Mouse (Mus musculus) forebrain, embryonic 16.5 days (tissue): ENCODE results near the gene Cd5. TPM values are rescaled to one million over a fixed set of nuclear protein-coding genes. Genes with fewer than 3 reads are reported as not detected.
A peak's percentile ranks its signal among the peaks of the same experiment; 100 is the strongest.

Experiments
- ATAC-seq: fragments of 200-750 bp; cut with Nextera tagmentation; 2 replicates; pipeline ENCODE4 v1.8.0; 2017; ENCODE audit warnings: mild to moderate bottlenecking, moderate library complexity
- H3K27ac ChIP-seq: fragments of 300-500 bp; sonication (generic); 2 replicates; pipeline ENCODE4 v1.5.1; 2014; ENCODE audit warnings: low read length, control low read depth
- H3K27me3 ChIP-seq: fragments of 300-500 bp; sonication (generic); replicated peaks from 2 replicates; pipeline ENCODE4 v1.6.1; 2014; ENCODE audit warnings: low read length; ENCODE audit not compliant: control insufficient read depth, insufficient read depth
- H3K36me3 ChIP-seq: fragments of 300-500 bp; sonication (generic); 2 replicates; pipeline ENCODE4 v1.6.1; 2014; ENCODE audit not compliant: control insufficient read depth, insufficient read depth
- H3K4me1 ChIP-seq: fragments of 300-500 bp; sonication (generic); replicated peaks from 2 replicates; pipeline ENCODE4 v1.6.1; 2014; ENCODE audit warnings: low read length; ENCODE audit not compliant: control insufficient read depth, insufficient read depth
- H3K4me2 ChIP-seq: fragments of 300-500 bp; sonication (generic); 2 replicates; pipeline ENCODE4 v1.6.1; 2014; ENCODE audit warnings: mild to moderate bottlenecking, low read length, control low read depth
- H3K4me3 ChIP-seq: fragments of 300-500 bp; sonication (generic); replicated peaks from 2 replicates; pipeline ENCODE4 v1.5.1; 2014; ENCODE audit warnings: mild to moderate bottlenecking, low read length, control low read depth
- H3K9ac ChIP-seq: fragments of 300-500 bp; sonication (generic); replicated peaks from 2 replicates; pipeline ENCODE4 v1.6.1; 2014; ENCODE audit warnings: low read depth, low read length, control low read depth
- H3K9me3 ChIP-seq: fragments of 300-500 bp; sonication (generic); 2 replicates; pipeline ENCODE4 v1.6.1; 2016; ENCODE audit warnings: low read length; ENCODE audit not compliant: control insufficient read depth
- WGBS: fragments of 180-500 bp; shearing (Covaris S2); extraction: QIAGEN DNeasy Blood & Tissue Kit; methylation state at CpG from one replicate; pipeline ENCODE4 v1.1.7; 2014; 5-methylcytosine and 5-hydroxymethylcytosine counted together
- polyA plus RNA-seq: library from polyadenylated mRNA; unstranded; fragments of >200 nt; fragmentation: Nextera tagmentation; extraction: Ambion mirVana; gene quantifications from 2 replicates; pipeline ENCODE4 v1.2.1, GENCODE M21; 2015

Cd5 gene
- 0.06 and 0.10 TPM in 2 replicates for polyA plus RNA-seq

DNA sequence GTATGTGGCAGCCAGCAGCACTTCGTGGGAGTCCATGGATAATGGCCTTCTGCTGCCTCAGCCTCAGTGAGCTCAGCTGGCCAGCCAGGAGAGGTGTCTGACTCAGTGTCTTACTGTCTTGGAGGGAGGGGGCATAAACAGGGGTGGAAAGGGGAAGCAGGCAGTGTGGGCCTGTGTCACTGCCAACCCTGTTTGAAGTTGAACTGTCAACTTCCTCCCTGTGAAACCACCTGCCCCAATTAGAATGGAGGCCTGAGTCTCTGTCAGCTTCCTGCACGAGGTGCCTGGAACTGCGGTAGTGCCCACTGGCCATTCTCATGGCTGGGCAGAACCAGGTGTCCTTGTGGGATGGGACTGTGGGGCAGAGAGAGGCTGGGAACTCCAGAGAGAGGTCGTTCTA lies at the start of gene Cd5:
TSS of gene Cd5 (minus strand) at position 192 of the 400 bp plus-strand sequence.
- H3K4me2 ChIP-seq = no peak within 1 kb of the TSS
- H3K27ac ChIP-seq = no peak within 1 kb of the TSS
- H3K27me3 ChIP-seq = no peaks in the 10 kb centered on the region
- no peak for ATAC-seq
- H3K9me3 ChIP-seq = no peaks in the 10 kb centered on the region
- H3K4me3 ChIP-seq = no peak within 1 kb of the TSS
- no peak within 1 kb of the TSS for H3K9ac ChIP-seq
- no peaks in the 10 kb centered on the region for H3K36me3 ChIP-seq
- 61% methylated on average over 4 of the region's 4 CpGs for WGBS
- H3K4me1 ChIP-seq = no peaks in the 10 kb centered on the region

DNA sequence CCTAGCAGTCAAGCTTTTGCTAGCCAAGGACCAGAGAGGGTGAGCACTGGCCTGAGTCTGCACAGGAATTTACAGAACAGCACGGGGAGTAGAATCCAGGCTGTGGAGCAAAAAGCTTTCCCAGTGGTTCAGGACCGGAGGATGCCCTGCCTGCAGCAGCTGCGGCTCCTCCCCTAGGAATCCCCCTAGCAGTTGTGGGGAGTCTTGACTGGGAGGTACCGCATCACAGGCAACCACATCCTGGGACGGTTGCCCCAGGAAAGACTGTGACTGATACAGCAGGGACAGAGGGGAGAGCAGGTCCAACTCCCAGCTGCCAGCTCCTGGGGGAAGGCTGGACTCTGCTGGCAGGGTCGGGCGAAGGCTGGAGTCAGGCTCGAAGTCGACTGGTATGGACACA lies 49.4 kb upstream of the Cd5 start:
- H3K36me3 ChIP-seq = no peaks in the 10 kb centered on the region
- H3K4me3 ChIP-seq = no peak overlapping the region
- H3K9ac ChIP-seq = no peak overlapping the region
- no peak overlapping the region for H3K27ac ChIP-seq
- peaks cover 10% of the 10 kb centered on the region; the same call in 1 of the 2 replicates for H3K4me1 ChIP-seq
- no peak overlapping the region for H3K4me2 ChIP-seq
- WGBS = 79% methylated on average over 9 of the region's 9 CpGs
- H3K27me3 ChIP-seq = no peaks in the 10 kb centered on the region
- H3K9me3 ChIP-seq = no peaks in the 10 kb centered on the region
- no peak for ATAC-seq

DNA sequence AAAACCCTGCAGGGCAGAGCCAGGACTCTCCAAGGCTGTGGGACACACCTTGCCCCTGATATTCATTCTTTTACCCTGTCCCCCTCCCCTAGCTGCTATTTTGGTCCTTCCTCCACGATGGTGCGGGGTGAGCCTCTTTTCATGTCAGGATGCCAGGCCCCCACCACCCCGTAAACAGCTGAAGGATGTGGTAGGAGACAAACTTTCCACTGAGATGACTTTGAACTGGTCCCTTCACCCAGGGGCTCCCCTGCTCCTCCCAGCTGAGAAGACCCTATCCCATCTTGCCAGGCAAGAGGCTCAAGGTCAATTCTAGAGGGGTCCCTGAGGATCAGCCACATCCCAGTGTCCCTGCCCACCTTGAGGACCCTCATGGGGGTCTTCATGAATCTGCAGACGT lies 48.6 kb upstream of the Cd5 start:
- no peaks in the 10 kb centered on the region for H3K27me3 ChIP-seq
- no peaks in the 10 kb centered on the region for H3K36me3 ChIP-seq
- no peak overlapping the region for H3K27ac ChIP-seq
- ATAC-seq = no peak
- H3K9ac ChIP-seq = no peak overlapping the region
- no peaks in the 10 kb centered on the region for H3K9me3 ChIP-seq
- H3K4me1 ChIP-seq = peaks cover 10% of the 10 kb centered on the region; the same call in 1 of the 2 replicates
- H3K4me2 ChIP-seq = no peak overlapping the region
- WGBS = 85% methylated on average over 4 of the region's 4 CpGs
- H3K4me3 ChIP-seq = no peak overlapping the region

DNA sequence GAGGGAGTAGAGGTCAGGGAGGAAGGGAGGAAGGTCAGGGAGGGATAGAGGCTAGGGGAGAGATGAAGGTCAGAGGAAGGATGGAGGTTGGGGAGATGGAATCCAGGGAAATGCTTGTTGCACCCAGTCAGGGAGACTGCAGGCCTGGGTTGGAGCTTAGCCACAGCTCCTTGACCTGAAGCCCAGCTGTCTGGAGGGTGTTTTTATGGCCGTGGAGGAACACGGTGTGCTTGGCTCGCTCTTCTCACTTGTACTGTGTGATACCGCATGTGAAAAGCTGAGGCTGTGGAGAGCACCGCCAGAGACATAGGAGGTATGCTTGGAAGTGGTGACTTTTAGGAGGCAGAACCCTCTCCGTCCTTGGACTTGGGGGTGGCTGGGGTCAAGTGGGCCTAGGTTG lies 48.0 kb upstream of the Cd5 start:
- H3K9me3 ChIP-seq = no peaks in the 10 kb centered on the region
- H3K4me2 ChIP-seq = no peak overlapping the region
- peaks cover 10% of the 10 kb centered on the region; the same call in 1 of the 2 replicates for H3K4me1 ChIP-seq
- no peaks in the 10 kb centered on the region for H3K36me3 ChIP-seq
- H3K9ac ChIP-seq = no peak overlapping the region
- no peak overlapping the region for H3K27ac ChIP-seq
- no peak for ATAC-seq
- WGBS = 88% methylated on average over 6 of the region's 6 CpGs
- H3K4me3 ChIP-seq = no peak overlapping the region
- H3K27me3 ChIP-seq = no peaks in the 10 kb centered on the region

DNA sequence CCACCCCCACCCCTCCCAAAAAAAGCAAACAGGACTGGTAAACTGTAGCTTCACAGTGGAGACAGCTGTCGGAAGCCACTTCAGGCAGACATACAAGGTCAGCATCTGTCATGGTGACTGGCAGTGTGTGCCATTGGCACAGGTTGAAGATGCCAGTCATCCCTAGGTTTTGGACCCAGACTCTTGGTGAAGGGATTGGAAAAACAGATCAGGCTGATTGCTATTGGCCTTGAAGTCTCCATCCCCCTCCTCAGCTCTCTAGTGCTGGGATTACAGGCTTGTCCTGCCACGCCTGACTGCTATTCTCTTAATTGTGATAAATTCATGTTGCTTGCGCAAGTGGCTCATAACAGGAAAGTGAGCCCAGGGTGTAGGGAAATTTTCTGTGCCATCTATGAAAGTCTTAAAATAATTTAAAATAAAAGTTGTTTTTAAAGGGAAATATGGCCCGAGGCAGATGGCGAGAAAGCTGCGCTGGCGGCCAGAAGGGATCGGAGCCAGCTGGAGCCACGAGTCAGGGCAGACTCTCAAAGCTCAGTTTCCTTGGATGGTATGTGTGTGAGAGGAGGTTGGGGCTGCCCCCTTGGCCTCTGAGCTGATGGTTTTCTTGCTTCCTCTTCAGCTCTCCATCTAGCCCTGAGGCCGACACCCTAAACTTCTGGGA lies 46.1 kb upstream of the Cd5 start:
- peak; percentile 72 for ATAC-seq
- Histone ChIP-seq H3K27ac (peak overlapping the region; percentile 0; the same call in 1 of the 2 replicates), H3K4me3 (no peak overlapping the region), H3K4me1 (peaks cover 10% of the 10 kb centered on the region; the same call in 1 of the 2 replicates), H3K36me3 (no peaks in the 10 kb centered on the region), H3K4me2 (no peak overlapping the region), H3K27me3 (no peaks in the 10 kb centered on the region), H3K9me3 (no peaks in the 10 kb centered on the region), H3K9ac (no peak overlapping the region)
- WGBS = 61% methylated on average over 10 of the region's 10 CpGs

DNA sequence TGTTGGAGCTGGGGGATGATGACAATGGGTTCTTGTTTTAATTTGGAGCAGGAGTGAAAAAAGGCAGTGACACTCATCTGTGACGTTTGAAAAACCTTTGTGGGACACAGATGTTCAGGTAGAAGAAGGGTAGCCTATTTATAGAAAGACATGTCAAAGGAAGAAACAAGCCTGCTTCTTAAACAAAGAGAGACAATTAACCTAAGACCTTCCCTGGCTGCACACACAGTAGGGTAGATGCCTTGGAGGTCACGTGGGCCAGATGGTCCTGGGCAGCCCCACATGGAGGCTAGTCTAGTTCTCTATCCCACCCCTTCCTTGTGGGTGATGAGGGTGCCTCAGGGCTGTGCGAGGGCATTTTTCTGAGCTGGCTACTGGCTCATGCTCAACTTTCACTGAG lies 45.3 kb upstream of the Cd5 start:
- Histone ChIP-seq H3K9me3 (no peaks in the 10 kb centered on the region), H3K27me3 (no peaks in the 10 kb centered on the region), H3K36me3 (no peaks in the 10 kb centered on the region), H3K4me3 (no peak overlapping the region), H3K9ac (no peak overlapping the region), H3K27ac (0 out of 2 replicates have a peak overlapping the region, but pooled peaks have one; percentile 25), H3K4me1 (peaks cover 10% of the 10 kb centered on the region; the same call in 1 of the 2 replicates), H3K4me2 (no peak overlapping the region)
- WGBS = 21% methylated on average over 3 of the region's 3 CpGs
- no peak for ATAC-seq

DNA sequence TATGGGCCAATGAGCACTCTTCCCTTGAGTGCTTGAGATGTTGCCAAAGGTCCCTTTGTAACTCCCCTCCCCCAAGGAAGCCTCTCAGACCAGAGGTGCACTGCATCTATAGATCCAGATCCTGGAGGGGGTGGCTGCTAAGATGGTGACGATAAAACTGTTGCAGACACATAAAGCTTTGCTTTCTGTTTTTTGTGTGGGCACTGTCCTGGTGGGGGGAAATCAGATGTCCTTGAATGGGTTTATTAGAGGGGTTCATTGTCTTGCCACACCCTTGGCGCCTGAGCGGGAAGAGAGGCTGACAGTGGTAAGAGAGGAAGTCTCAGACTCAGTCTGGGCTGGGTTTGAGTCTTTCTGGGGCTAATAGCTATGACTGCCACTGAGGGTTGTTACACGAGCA lies 44.4 kb upstream of the Cd5 start:
- WGBS = 82% methylated on average over 4 of the region's 4 CpGs
- no peak overlapping the region for H3K9ac ChIP-seq
- no peaks in the 10 kb centered on the region for H3K36me3 ChIP-seq
- no peak for ATAC-seq
- H3K27me3 ChIP-seq = no peaks in the 10 kb centered on the region
- H3K27ac ChIP-seq = no peak overlapping the region
- H3K9me3 ChIP-seq = no peaks in the 10 kb centered on the region
- H3K4me2 ChIP-seq = no peak overlapping the region
- H3K4me1 ChIP-seq = peaks cover 10% of the 10 kb centered on the region; the same call in 1 of the 2 replicates
- H3K4me3 ChIP-seq = no peak overlapping the region

DNA sequence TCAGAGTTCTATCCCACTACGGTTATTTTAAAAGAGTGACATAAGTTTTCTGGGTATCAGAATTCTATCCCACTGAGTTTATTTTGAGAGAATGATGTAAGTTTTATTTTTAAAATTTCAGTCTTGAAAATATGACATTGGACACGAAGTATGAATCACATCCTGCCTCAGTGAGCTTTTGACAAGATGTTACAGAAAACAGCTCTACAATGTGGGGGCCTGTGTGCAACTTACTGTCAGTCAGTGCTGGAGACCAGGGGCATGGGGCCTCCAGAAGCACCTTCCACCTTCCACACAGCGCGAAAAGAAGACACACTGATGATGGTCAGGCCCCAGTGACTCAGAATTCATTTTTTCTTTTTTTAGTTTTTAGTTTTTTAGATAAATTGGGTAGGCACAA lies 42.8 kb upstream of the Cd5 start:
- Histone ChIP-seq H3K4me3 (no peak overlapping the region), H3K4me1 (peaks cover 10% of the 10 kb centered on the region; the same call in 1 of the 2 replicates), H3K9ac (no peak overlapping the region), H3K9me3 (no peaks in the 10 kb centered on the region), H3K36me3 (no peaks in the 10 kb centered on the region), H3K27me3 (no peaks in the 10 kb centered on the region), H3K27ac (no peak overlapping the region), H3K4me2 (no peak overlapping the region)
- ATAC-seq = no peak
- WGBS = 83% methylated on average over 4 of the region's 4 CpGs

DNA sequence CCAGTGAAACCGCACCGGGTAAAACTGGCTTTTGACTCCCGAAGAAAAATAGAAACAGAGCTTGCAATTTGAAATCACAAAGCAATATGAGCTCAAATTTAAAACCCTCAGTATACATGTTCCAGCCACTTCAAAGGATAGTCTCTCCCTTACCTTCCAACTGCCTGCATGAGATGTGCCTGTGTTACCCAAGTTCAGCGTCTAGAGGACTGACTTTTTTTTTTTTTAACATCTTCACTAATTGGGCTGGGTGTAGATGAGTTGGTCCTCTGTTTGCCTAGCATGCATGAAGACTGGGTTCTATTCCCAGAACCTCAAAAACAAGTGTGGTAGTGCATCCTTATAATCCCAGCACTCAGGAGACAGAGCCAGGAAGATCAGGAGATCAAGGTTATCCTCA lies 38.1 kb upstream of the Cd5 start:
- H3K36me3 ChIP-seq = no peaks in the 10 kb centered on the region
- WGBS = 81% methylated on average over 4 of the region's 4 CpGs
- no peaks in the 10 kb centered on the region for H3K9me3 ChIP-seq
- H3K4me3 ChIP-seq = no peak overlapping the region
- no peak overlapping the region for H3K27ac ChIP-seq
- no peaks in the 10 kb centered on the region for H3K27me3 ChIP-seq
- no peak for ATAC-seq
- no peak overlapping the region for H3K4me2 ChIP-seq
- no peak overlapping the region for H3K9ac ChIP-seq
- H3K4me1 ChIP-seq = no peaks in the 10 kb centered on the region
